Mouse (Mus musculus): ENCODE measurements around the gene Nell2. TPM values are rescaled to one million over a fixed set of nuclear protein-coding genes. Genes with fewer than 3 reads are reported as not detected.

Nell2 gene
- total RNA-seq, 2 experiments from 2014 or later, result 0.08 TPM; not detected in 1

Other genes starting within 250 kb of the Nell2 start
- gene Dbx2, start 127.4 kb upstream of the Nell2 start, total RNA-seq (2021), result not detected

All from heart, postnatal 36 days (tissue).